Mouse (Mus musculus) layer of hippocampus, postnatal 10 days (tissue): ENCODE data around the gene Add3. TPM values are rescaled to one million over a fixed set of nuclear protein-coding genes. Genes with fewer than 3 reads are reported as not detected.
A peak's percentile ranks its signal among the peaks of the same experiment; 100 is the strongest.

Experiments
- DNase-seq, 2 experiments: peaks; one replicate each; pipeline ENCODE4 v3.0.0; 2021; ENCODE audit warnings: low spot score in 2 of 2
- total RNA-seq, 2 experiments: library from RNA; stranded (reverse); gene quantifications; 2 replicates each; pipeline ENCODE4 v1.2.3; 2021

Gene Add3
- total RNA-seq, 2 experiments from 2014 or later: 120 to 122 TPM

DNA sequence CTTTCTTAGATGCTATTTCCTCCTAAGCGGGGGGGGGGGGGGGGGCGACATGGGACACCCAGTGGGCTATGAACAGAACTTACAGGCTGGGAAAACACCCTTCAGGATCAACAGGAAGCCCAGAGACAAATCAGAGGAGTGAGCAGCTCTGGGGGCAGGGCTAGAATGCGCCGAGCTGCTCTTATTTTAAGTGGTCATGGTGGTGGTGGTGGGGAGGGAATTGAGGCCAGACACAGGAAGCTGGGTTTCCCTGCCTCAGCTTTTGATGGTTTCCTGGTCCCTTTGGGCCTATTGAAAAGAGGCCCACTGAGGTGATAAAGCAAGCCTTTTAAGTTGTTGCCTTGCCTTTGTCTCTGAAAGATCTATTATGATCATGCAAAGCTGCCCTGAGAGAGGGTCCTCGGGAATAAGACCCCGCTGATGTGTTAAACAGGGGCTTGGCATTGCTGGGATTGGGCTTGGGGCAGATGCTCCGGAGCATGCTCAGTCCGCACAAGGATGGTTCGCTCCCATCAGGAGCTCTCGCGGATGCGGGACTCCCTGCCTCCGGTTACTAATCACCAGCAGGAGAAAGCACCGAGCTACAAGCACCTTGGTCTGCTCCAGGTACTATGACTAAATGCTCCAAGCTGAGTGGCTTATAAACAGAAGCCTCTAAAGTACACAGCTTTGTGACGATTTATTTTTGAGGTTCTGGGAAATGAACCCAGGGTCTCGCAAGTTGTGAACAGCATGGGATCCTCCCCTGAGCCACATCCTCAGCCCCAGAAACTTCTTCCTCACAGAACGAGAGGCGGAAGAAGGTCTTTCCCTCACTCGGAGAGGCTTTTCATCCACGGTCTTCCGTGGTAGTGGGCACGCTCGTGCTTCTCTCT, 123.9 kb downstream of the Add3 start:
- DNase-seq: no peak

- DNase-seq: no peak
Observed at GRCm38 (mm10) chr19:53264821-53265727, 124.8 kb downstream of the Add3 start.

DNA sequence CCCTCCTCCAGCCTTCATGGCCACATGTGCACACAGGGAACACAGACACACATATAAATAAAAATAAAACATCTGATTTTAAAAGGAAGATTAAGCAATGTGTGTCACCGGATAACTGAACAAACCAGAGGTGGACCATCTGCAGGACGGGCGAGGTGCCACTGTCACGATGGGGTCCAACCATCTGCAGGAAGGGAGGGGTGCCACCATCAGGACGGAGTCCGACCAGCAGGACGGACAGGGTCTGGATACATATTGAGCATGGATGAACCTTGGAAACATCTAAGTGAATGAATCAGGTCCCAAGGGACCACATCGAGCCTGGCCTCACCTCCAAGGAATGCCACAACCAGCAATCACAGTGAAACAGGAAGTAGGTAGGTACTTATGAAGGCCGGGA, 127.1 kb downstream of the Add3 start:
- DNase-seq: no peak

DNA sequence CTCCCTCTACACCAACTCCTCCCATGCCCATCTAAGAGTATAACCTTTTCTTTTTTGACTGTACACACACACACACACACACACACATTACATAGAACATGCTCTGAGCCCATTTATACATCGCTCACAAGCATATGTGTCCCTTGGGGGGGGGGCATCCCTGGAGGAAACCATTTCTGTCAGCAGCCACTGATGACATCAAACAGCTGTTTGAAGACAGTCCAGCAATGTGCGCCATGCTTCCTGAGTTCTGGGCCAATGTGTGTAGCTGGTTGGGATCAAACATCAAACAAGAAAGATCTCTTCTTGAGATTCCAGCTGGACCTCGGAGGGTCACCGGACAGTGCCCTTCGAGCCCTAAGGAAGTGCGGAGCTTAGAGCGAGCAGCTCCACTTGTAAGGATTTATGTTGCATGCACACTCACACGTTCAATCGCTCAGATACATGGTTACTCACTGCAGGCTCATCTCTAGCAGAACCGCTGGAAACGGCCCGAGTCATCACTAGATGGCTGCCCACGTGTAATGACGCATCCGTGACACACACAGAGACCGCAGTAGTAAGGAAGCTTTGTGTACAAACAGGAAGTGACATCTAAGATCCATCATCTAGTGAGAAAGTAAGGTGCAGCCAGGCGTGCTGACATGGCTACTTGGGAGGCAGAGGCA, 132.9 kb downstream of the Add3 start:
- DNase-seq: no peak

DNA sequence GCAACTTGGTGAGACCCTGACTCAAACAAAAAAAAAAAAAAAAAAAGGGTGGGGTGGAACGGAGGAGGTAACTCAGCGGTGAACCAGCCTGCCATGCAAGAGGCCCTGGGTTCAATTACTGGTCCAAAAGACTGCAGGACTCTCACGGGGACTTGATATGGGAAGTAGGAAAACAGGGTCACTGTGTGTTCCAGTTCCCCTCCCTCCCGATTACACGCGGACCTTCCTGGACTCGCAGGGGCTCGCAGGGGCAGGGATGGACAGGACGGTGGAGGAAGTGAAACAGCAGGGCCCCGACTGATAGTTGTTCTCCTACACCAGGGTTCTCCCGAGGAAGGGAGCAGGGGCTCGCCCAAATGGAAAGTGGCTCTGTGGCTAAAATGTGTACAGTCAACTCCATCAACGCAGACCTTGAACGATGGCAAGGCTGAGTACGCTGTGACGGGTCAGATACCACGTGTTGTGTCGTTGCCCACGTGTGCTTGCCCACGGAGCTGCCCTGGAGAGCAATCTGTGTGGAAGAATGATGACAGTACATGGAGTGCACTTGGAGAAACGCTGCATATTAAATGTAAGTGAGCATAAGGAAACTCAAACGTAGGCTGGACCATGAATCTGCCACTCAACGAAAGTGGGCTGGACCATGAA, 133.7 kb downstream of the Add3 start:
- no peak for DNase-seq

- DNase-seq: no peak
Observed at GRCm38 (mm10) chr19:53275204-53275603, 135.0 kb downstream of the Add3 start.

- DNase-seq: no peak
Observed at GRCm38 (mm10) chr19:53276902-53277707, 136.9 kb downstream of the Add3 start.

- DNase-seq: no peak
Observed at GRCm38 (mm10) chr19:53278491-53279415, 138.5 kb downstream of the Add3 start.

DNA sequence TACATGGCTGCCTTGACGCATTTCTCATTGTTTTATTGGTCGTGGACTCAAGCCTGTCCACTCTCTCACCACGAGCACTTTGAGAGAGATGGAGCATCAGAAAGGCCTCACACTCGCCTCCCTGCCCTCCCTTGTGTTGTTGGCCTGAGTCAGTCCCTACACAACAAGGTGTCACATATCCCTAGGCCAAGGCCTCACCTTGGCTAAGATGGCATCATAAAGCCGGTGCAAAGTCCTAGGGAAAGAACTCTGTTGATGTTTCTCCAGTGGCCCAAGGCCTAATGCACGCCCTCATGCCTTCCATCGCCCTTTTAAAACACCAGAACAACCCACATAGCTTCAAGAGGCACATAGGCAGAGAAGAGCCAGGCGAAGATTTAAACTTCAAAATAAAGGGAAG, 140.0 kb downstream of the Add3 start:
- DNase-seq: no peak

GRCm38 (mm10) chr19:53282571-53282970, 142.3 kb downstream of the Add3 start:
- no peak for DNase-seq

DNA sequence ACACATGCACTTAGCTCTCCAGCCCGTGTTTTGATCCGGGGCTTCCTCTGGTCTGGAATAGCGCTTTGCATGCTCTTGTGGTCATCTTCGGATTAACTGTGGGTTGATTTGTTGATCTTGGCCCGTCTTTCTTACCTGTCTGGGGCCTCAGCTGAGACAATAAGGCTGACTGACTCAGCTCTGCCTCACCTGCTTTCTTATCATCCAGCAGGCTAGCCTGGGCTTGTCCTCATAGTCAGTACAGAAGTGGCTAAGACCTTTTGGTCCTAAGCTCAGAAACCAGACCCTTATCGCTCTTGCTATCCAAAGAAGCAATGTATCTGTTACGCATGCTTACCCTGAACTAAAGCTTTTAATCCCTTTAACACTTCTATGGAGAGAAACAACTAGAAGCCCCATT, 143.5 kb downstream of the Add3 start:
- no peak for DNase-seq

GRCm38 (mm10) chr19:53284268-53285208, 144.3 kb downstream of the Add3 start:
- peak in 1 of 2 experiments; percentile 22 for DNase-seq

GRCm38 (mm10) chr19:53296331-53297254, 156.3 kb downstream of the Add3 start:
- DNase-seq: no peak
